In the genomic region with DNA sequence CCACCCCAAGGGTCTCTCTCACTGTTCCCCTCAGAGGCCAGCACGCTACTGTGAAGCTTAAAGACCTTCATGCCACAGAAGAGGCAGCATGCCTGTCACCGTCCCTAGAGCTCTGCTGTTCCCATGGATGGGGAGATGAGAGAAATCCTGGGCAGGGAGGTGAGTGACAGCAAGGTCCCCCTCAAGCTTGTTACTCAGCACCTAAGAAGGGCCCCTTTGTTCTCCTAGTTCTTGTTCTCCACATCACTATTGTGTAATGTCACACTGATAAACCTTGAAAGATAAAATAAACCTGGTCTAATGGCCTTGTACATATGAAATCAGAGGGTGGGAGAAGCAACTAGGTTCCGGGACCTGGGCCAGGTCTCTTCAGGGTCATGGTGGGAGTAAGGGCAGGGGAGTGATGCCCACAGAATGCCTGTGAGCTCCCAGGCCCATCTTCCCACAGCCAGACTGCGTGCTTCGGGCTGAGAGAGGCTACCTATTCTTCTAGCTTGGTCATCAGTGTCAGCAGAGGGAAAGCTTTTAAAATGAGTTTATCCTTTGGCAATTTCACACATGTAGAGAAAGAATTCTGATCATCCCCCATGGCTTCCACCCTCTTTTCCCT, we compare ENCODE assay signal across 36 mouse cellular contexts. TPM values are rescaled to one million over a fixed set of nuclear protein-coding genes. Genes with fewer than 3 reads are reported as not detected.
DNase-seq lines count a peak whose midpoint lies in the region; ATAC-seq and TF ChIP-seq lines count a peak whose summit lies in the region.
"Had no signal": no experiment of that assay in that cellular context is flagged by ENCODE, and none has a peak within 500 bp of the region (broad histone marks: within the 10 kb centered on the region; RNA-seq: fewer than 3 reads in every experiment).

No protein-coding gene starts in this region.

- H3K4me1 ChIP-seq in neural tube, embryonic 12.5 days: no peaks in the 10 kb centered on the region
- H3K4me1 ChIP-seq in neural tube, embryonic 15.5 days: no peaks in the 10 kb centered on the region; the same call in 1 of the 2 replicates
- no peaks in the 10 kb centered on the region for H3K4me1 ChIP-seq in small intestine, adult 2 months (ENCODE audit: control insufficient read depth, insufficient read depth, insufficient read length, low read length)
- no peaks in the 10 kb centered on the region for H3K4me1 ChIP-seq in liver, embryonic 12.5 days

- 90% methylated on average over 5 of the region's 5 CpGs for WGBS in neural tube, embryonic 12.5 days
- WGBS in neural tube, embryonic 15.5 days: 86% methylated on average over 5 of the region's 5 CpGs
- WGBS in small intestine, adult 2 months: 73% methylated on average over 5 of the region's 5 CpGs
- 77% methylated on average over 5 of the region's 5 CpGs for WGBS in liver, embryonic 12.5 days (ENCODE audit: insufficient replicate concordance)

- H3K27me3 ChIP-seq in neural tube, embryonic 12.5 days (replicated peaks): no peaks in the 10 kb centered on the region
- H3K27me3 ChIP-seq in neural tube, embryonic 15.5 days (replicated peaks): no peaks in the 10 kb centered on the region
- H3K27me3 ChIP-seq in small intestine, adult 2 months (ENCODE audit: control insufficient read depth, insufficient read depth, low read length): no peaks in the 10 kb centered on the region
- H3K27me3 ChIP-seq in liver, embryonic 12.5 days (replicated peaks): no peaks in the 10 kb centered on the region
- H3K27me3 ChIP-seq: forebrain, embryonic 12.5 days; limb, embryonic 13.5 days; midbrain, embryonic 13.5 days had no signal

- intact Hi-C loops in gastrocnemius, adult 2 months (cut with DNase I): loop anchor here (5.0 kb wide), 1 partner anchor 35 kb away; no protein-coding TSS in a partner anchor

- ATAC-seq in neural tube, embryonic 12.5 days (ENCODE audit: low FRiP score, low read depth): no peak
- ATAC-seq in neural tube, embryonic 15.5 days (ENCODE audit: low FRiP score): no peak
- no peak for ATAC-seq in liver, embryonic 12.5 days
- ATAC-seq: hindbrain, embryonic 16.5 days; liver, postnatal 0 days; midbrain, embryonic 13.5 days had no signal

- no peak overlapping the region for H3K4me2 ChIP-seq in neural tube, embryonic 12.5 days (replicated peaks)
- no peak overlapping the region for H3K4me2 ChIP-seq in neural tube, embryonic 15.5 days
- H3K4me2 ChIP-seq in liver, embryonic 12.5 days: no peak overlapping the region
- H3K4me2 ChIP-seq: forebrain, embryonic 12.5 days; limb, embryonic 13.5 days; liver, embryonic 11.5 days; midbrain, embryonic 13.5 days had no signal

- peak overlapping the region; percentile 86 for H3K27ac ChIP-seq in gastrocnemius, adult 2 months
- no peak overlapping the region for H3K27ac ChIP-seq in neural tube, embryonic 12.5 days
- H3K27ac ChIP-seq in neural tube, embryonic 15.5 days (replicated peaks): no peak overlapping the region
- peak overlapping the region; percentile 20 for H3K27ac ChIP-seq in small intestine, adult 2 months (ENCODE audit: insufficient read depth, low read depth, low read length)
- no peak overlapping the region for H3K27ac ChIP-seq in liver, embryonic 12.5 days
- H3K27ac ChIP-seq: forebrain, embryonic 12.5 days; layer of hippocampus, adult 2 months; limb, embryonic 13.5 days; midbrain, embryonic 13.5 days had no signal

- H3K4me3 ChIP-seq in gastrocnemius, adult 2 months: no peak overlapping the region
- no peak overlapping the region for H3K4me3 ChIP-seq in neural tube, embryonic 12.5 days
- H3K4me3 ChIP-seq in neural tube, embryonic 15.5 days (replicated peaks): no peak overlapping the region
- H3K4me3 ChIP-seq in small intestine, adult 2 months (ENCODE audit: low read depth, low read length): no peak overlapping the region
- H3K4me3 ChIP-seq in liver, embryonic 12.5 days: no peak overlapping the region
- H3K4me3 ChIP-seq: erythroblast, embryonic 14.5 days; forebrain, embryonic 12.5 days; heart, adult 2 months; layer of hippocampus, adult 2 months; limb, embryonic 13.5 days; midbrain, embryonic 13.5 days had no signal

- DNase-seq in gastrocnemius, adult 2 months: no peak
- DNase-seq in gastrocnemius, postnatal 25 days: no peak
- no peak for DNase-seq in thymus, postnatal 14 days
- DNase-seq: adrenal gland, adult 8-10 months; B cell, adult 2 months; cerebellum, adult 18-20 months; cerebellum, postnatal 14 days; gastrocnemius, postnatal 36 days; heart, adult 2 months; heart, postnatal 14 days; kidney, postnatal 25 days; liver, postnatal 0 days; lung, postnatal 36 days; right cerebral cortex, adult 18-20 months; thymus, adult 18-20 months; thymus, postnatal 4 days had no signal

- no peak for TF ChIP-seq CTCF in gastrocnemius, adult 2 months (IDR thresholded peaks at IDR 0.05)
- TF ChIP-seq CTCF in small intestine, adult 2 months (IDR thresholded peaks at IDR 0.05; ENCODE audit: extremely low read depth, insufficient read length, insufficient replicate concordance, low read depth, low read length): no peak

- 0 out of 2 replicates have a peak overlapping the region, but pooled peaks have one; percentile 13 for H3K9ac ChIP-seq in neural tube, embryonic 12.5 days
- no peak overlapping the region for H3K9ac ChIP-seq in neural tube, embryonic 15.5 days (replicated peaks)
- H3K9ac ChIP-seq in liver, embryonic 12.5 days: no peak overlapping the region
- H3K9ac ChIP-seq: forebrain, embryonic 12.5 days; limb, embryonic 13.5 days; liver, postnatal 0 days; midbrain, embryonic 13.5 days had no signal

- no peaks in the 10 kb centered on the region for H3K9me3 ChIP-seq in neural tube, embryonic 12.5 days
- no peaks in the 10 kb centered on the region for H3K9me3 ChIP-seq in neural tube, embryonic 15.5 days (replicated peaks)
- H3K9me3 ChIP-seq in liver, embryonic 12.5 days (replicated peaks): no peaks in the 10 kb centered on the region
- H3K9me3 ChIP-seq: forebrain, embryonic 12.5 days; limb, embryonic 13.5 days; midbrain, embryonic 13.5 days had no signal

- no peaks in the 10 kb centered on the region for H3K36me3 ChIP-seq in neural tube, embryonic 12.5 days
- H3K36me3 ChIP-seq in neural tube, embryonic 15.5 days: no peaks in the 10 kb centered on the region
- no peaks in the 10 kb centered on the region for H3K36me3 ChIP-seq in small intestine, adult 2 months (ENCODE audit: control insufficient read depth, insufficient read depth, low read length)
- H3K36me3 ChIP-seq in liver, embryonic 12.5 days: no peaks in the 10 kb centered on the region
- H3K36me3 ChIP-seq: forebrain, embryonic 12.5 days; limb, embryonic 13.5 days; midbrain, embryonic 13.5 days had no signal

- no peak for TF ChIP-seq POLR2A in small intestine, adult 2 months (IDR thresholded peaks at IDR 0.05; ENCODE audit: low read depth, low read length)

RNA-seq across cellular contexts. Expression of a gene that starts 40.2 kb away (rescaled TPM):
- not detected for total RNA-seq in gastrocnemius, adult 2 months (2021)
- not detected for total RNA-seq in gastrocnemius, postnatal 25 days (2021)
- 0.10 and 0.30 TPM in 2 replicates for polyA plus RNA-seq in neural tube, embryonic 12.5 days (2016; fragmentation: Nextera tagmentation; extraction: Ambion mirVana)
- polyA plus RNA-seq in neural tube, embryonic 15.5 days (2015; fragmentation: Nextera tagmentation; extraction: Ambion mirVana): 0.10 and 0.13 TPM in 2 replicates
- not detected in 2 replicates for polyA plus RNA-seq in small intestine, adult 2 months (2012; rRNA removed)
- polyA plus RNA-seq in liver, embryonic 12.5 days (2016; fragmentation: Nextera tagmentation; extraction: Ambion mirVana): not detected in 2 replicates
- total RNA-seq: gastrocnemius, postnatal 36 days; heart, adult 2 months; layer of hippocampus, adult 2 months; layer of hippocampus, postnatal 25 days; megakaryocyte, adult 5-6 weeks had no signal
- polyA plus RNA-seq: cortical plate, adult 2 months; embryonic facial prominence, embryonic 14.5 days; erythroblast, embryonic 14.5 days; heart, embryonic 14.5 days; hindbrain, embryonic 11.5 days; hindbrain, embryonic 16.5 days; intestine, embryonic 14.5 days; kidney, embryonic 14.5 days; liver, embryonic 11.5 days; liver, postnatal 0 days; lung, embryonic 16.5 days; midbrain, embryonic 13.5 days had no signal

Comparison
In these comparisons a context has a peak if more than half of its experiments do, and no peak if none do; other contexts are left out.
1. H3K27ac ChIP-seq: peak in gastrocnemius, adult 2 months (single experiment) and small intestine, adult 2 months (single experiment); none in neural tube, embryonic 12.5 days (single experiment), neural tube, embryonic 15.5 days (single experiment) and liver, embryonic 12.5 days (single experiment).